Mouse (Mus musculus) central nervous system, embryonic 14 days (tissue): ENCODE results near the gene Atrnl1. TPM values are rescaled to one million over a fixed set of nuclear protein-coding genes. Genes with fewer than 3 reads are reported as not detected.

ENCODE experiments used
- polyA plus RNA-seq: library from polyadenylated mRNA; depleted of rRNA; stranded (reverse); fragments of >200 nt; gene quantifications from 2 replicates; pipeline ENCODE4 v1.2.3, GENCODE M21; 2012; rRNA removed

Atrnl1 gene
- 23.1 and 24.3 TPM in 2 replicates for polyA plus RNA-seq

DNA sequence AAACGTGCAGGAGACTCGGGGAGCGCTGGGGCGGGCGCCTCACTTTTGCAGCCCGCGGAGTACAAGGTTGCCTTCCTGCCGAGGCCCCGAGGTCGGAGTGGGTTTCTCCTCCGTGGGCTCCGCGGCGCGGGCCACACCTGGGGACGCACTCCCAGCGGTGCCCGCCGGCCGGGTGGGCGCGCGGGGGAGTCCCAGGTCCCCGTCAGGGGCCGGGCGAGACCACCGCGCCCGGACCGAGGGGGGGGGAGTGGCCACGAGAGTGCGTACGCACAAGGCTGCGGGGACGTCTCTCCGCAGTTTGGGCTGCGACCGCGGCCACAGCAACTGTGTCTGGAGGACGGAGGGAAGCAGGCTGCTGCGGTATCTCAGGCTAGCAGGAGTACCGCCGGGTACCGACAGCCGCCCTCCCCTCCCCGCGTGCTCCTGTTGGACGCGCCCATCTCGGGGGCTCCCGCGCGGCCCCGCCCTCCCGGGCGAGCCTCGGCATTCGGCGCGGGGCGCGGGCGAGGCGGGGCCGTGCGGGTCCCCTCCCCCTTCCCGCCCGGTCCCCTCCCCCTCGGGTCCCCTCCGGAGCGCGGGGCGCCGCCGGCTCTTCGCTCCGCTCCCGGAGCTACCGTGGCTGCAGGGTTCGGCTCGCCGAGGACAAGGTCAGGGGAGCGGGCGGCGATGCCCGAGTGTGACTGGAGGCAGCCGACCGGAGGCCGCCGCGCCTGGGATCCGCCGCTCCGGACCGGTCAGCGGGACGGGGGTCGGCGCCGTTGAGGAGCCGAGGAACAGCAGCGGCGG is at the start of gene Atrnl1:
Atrnl1 (plus strand) TSS at position 559 of the 786 bp plus-strand sequence.

Other genes starting within 250 kb of the Atrnl1 start
- 23.0 and 23.2 TPM in 2 replicates for gene Trub1, start 158.1 kb upstream of the Atrnl1 start, polyA plus RNA-seq